Mouse (Mus musculus): Measurements from ENCODE around the gene Gm906. TPM values are rescaled to one million over a fixed set of nuclear protein-coding genes. Genes with fewer than 3 reads are reported as not detected.
"Not testable (repeated sequence)": the region's sequence is repeated elsewhere in the genome, so short reads cannot be mapped to it uniquely, and the experiment has no call there.

Gm906 gene
- not detected in 2 replicates for total RNA-seq (2012; rRNA removed)
- not detected for polyA plus RNA-seq (2012; ENCODE audit: insufficient read depth in 1 of 2, insufficient read length in 2 of 2, low read depth in 1 of 2, low replicate concordance in 2 of 2, missing spikeins in 1 of 2)

- DNase-seq (ENCODE audit: low read depth, low spot score); H3K27ac ChIP-seq (ENCODE audit: control insufficient read depth, low read depth, low read length); H3K79me2 ChIP-seq (ENCODE audit: control insufficient read depth, insufficient read depth, low read length, poor library complexity); H3K4me3 ChIP-seq (ENCODE audit: control insufficient read depth in 1 of 2, insufficient read depth in 1 of 2, low read depth in 2 of 2, low read length in 2 of 2); H3K9ac ChIP-seq (ENCODE audit: control insufficient read depth, low read depth, low read length, poor library complexity, severe bottlenecking); H3K36me3 ChIP-seq (ENCODE audit: control insufficient read depth in 1 of 2, insufficient read depth in 2 of 2, low read length in 2 of 2); H3K27me3 ChIP-seq (ENCODE audit: control insufficient read depth in 1 of 2, insufficient read depth in 2 of 2, low read length in 2 of 2); H3K4me1 ChIP-seq (ENCODE audit: control insufficient read depth in 1 of 2, insufficient read depth in 2 of 2, low read length in 2 of 2); H3K9me3 ChIP-seq (replicated peaks; ENCODE audit: insufficient read depth, low read length): not testable (repeated sequence)
These were observed at the start of gene Gm906 for GRCm38 (mm10) chr13:50250208-50250607. TSS of gene Gm906 (minus strand) at chr13:50250308.

GRCm38 (mm10) chr13:50283308-50283707 is 33.2 kb upstream of the Gm906 start:
- not testable (repeated sequence) for H3K4me1 ChIP-seq (ENCODE audit: control insufficient read depth in 1 of 2, insufficient read depth in 2 of 2, low read length in 2 of 2); H3K79me2 ChIP-seq (ENCODE audit: control insufficient read depth, insufficient read depth, low read length, poor library complexity); H3K9me3 ChIP-seq (replicated peaks; ENCODE audit: insufficient read depth, low read length); H3K27ac ChIP-seq (ENCODE audit: control insufficient read depth, low read depth, low read length); H3K36me3 ChIP-seq (ENCODE audit: control insufficient read depth in 1 of 2, insufficient read depth in 2 of 2, low read length in 2 of 2); H3K9ac ChIP-seq (ENCODE audit: control insufficient read depth, low read depth, low read length, poor library complexity, severe bottlenecking); DNase-seq (ENCODE audit: low read depth, low spot score); H3K27me3 ChIP-seq (ENCODE audit: control insufficient read depth in 1 of 2, insufficient read depth in 2 of 2, low read length in 2 of 2); H3K4me3 ChIP-seq (ENCODE audit: control insufficient read depth in 1 of 2, insufficient read depth in 1 of 2, low read depth in 2 of 2, low read length in 2 of 2)

- no peaks in the 10 kb centered on the region for H3K9me3 ChIP-seq (replicated peaks; ENCODE audit: insufficient read depth, low read length)
- no peaks in the 10 kb centered on the region for H3K4me1 ChIP-seq (ENCODE audit: control insufficient read depth in 1 of 2, insufficient read depth in 2 of 2, low read length in 2 of 2)
- H3K27ac ChIP-seq (ENCODE audit: control insufficient read depth, low read depth, low read length) = no peak overlapping the region
- no peak overlapping the region for H3K4me3 ChIP-seq (ENCODE audit: control insufficient read depth in 1 of 2, insufficient read depth in 1 of 2, low read depth in 2 of 2, low read length in 2 of 2)
- no peak for DNase-seq (ENCODE audit: low read depth, low spot score)
- no peak overlapping the region for H3K9ac ChIP-seq (ENCODE audit: control insufficient read depth, low read depth, low read length, poor library complexity, severe bottlenecking)
- H3K27me3 ChIP-seq (ENCODE audit: control insufficient read depth in 1 of 2, insufficient read depth in 2 of 2, low read length in 2 of 2) = no peaks in the 10 kb centered on the region
- H3K79me2 ChIP-seq (ENCODE audit: control insufficient read depth, insufficient read depth, low read length, poor library complexity) = no peaks in the 10 kb centered on the region
- H3K36me3 ChIP-seq (ENCODE audit: control insufficient read depth in 1 of 2, insufficient read depth in 2 of 2, low read length in 2 of 2) = no peaks in the 10 kb centered on the region
- TF ChIP-seq USF1 (IDR thresholded peaks at IDR 0.05; ENCODE audit: low read depth, low read length) = no peak
- TF ChIP-seq TAL1 (IDR thresholded peaks at IDR 0.05; ENCODE audit: low read length) = no peak
- no peak for TF ChIP-seq POLR2AphosphoS2 (IDR thresholded peaks at IDR 0.05; ENCODE audit: low read length)
- TF ChIP-seq CTCF (IDR thresholded peaks at IDR 0.05 in 2 of 3, conservative IDR thresholded peaks at IDR 0.05 in 1 of 3; ENCODE audit: control insufficient read depth in 1 of 3, insufficient read depth in 1 of 3, low read depth in 2 of 3, low read length in 3 of 3, poor library complexity in 1 of 3, severe bottlenecking in 1 of 3) = no peak
- no peak for TF ChIP-seq BHLHE40 (IDR thresholded peaks at IDR 0.05; ENCODE audit: borderline replicate concordance, low read depth, low read length)
- no peak for TF ChIP-seq RAD21 (IDR thresholded peaks at IDR 0.05; ENCODE audit: low read depth, low read length)
- TF ChIP-seq MAFK (IDR thresholded peaks at IDR 0.05; ENCODE audit: borderline replicate concordance, low read depth, low read length) = no peak
- no peak for TF ChIP-seq POLR2A (IDR thresholded peaks at IDR 0.05; ENCODE audit: control insufficient read depth in 1 of 2, insufficient read depth in 1 of 2, low read depth in 1 of 2, low read length in 2 of 2, poor library complexity in 1 of 2)
- TF ChIP-seq E2F4 (IDR thresholded peaks at IDR 0.05; ENCODE audit: borderline replicate concordance, low read depth, low read length) = no peak
- TF ChIP-seq ZKSCAN1 (IDR thresholded peaks at IDR 0.05; ENCODE audit: low read depth, low read length) = no peak
These were observed 13.6 kb downstream of the Gm906 start for GRCm38 (mm10) chr13:50236487-50236886.

- not testable (repeated sequence) for H3K36me3 ChIP-seq (ENCODE audit: control insufficient read depth in 1 of 2, insufficient read depth in 2 of 2, low read length in 2 of 2); H3K27ac ChIP-seq (ENCODE audit: control insufficient read depth, low read depth, low read length); H3K79me2 ChIP-seq (ENCODE audit: control insufficient read depth, insufficient read depth, low read length, poor library complexity); H3K4me1 ChIP-seq (ENCODE audit: control insufficient read depth in 1 of 2, insufficient read depth in 2 of 2, low read length in 2 of 2); H3K4me3 ChIP-seq (ENCODE audit: control insufficient read depth in 1 of 2, insufficient read depth in 1 of 2, low read depth in 2 of 2, low read length in 2 of 2); H3K27me3 ChIP-seq (ENCODE audit: control insufficient read depth in 1 of 2, insufficient read depth in 2 of 2, low read length in 2 of 2); H3K9ac ChIP-seq (ENCODE audit: control insufficient read depth, low read depth, low read length, poor library complexity, severe bottlenecking); H3K9me3 ChIP-seq (replicated peaks; ENCODE audit: insufficient read depth, low read length)
- peak; percentile 1 for DNase-seq (ENCODE audit: low read depth, low spot score)
- TF ChIP-seq RAD21 (IDR thresholded peaks at IDR 0.05; ENCODE audit: low read depth, low read length) (peak; percentile 28), CTCF (IDR thresholded peaks at IDR 0.05 in 2 of 3, conservative IDR thresholded peaks at IDR 0.05 in 1 of 3; ENCODE audit: control insufficient read depth in 1 of 3, insufficient read depth in 1 of 3, low read depth in 2 of 3, low read length in 3 of 3, poor library complexity in 1 of 3, severe bottlenecking in 1 of 3) (peak in 1 of 3 experiments; percentile 28; a peak in 1 of 6 replicates), SMC3 (IDR thresholded peaks at IDR 0.05; ENCODE audit: low read depth, low read length) (peak; percentile 14; the same call in 1 of the 2 replicates), ZKSCAN1 (IDR thresholded peaks at IDR 0.05; ENCODE audit: low read depth, low read length) (0 out of 2 replicates have a peak, but pooled peaks have one; percentile 44)
These were observed 38.3 kb downstream of the Gm906 start for GRCm38 (mm10) chr13:50211842-50212241.

GRCm38 (mm10) chr13:50210191-50210590 is 39.9 kb downstream of the Gm906 start:
- H3K9ac ChIP-seq (ENCODE audit: control insufficient read depth, low read depth, low read length, poor library complexity, severe bottlenecking); H3K4me1 ChIP-seq (ENCODE audit: control insufficient read depth in 1 of 2, insufficient read depth in 2 of 2, low read length in 2 of 2); H3K9me3 ChIP-seq (replicated peaks; ENCODE audit: insufficient read depth, low read length); H3K4me3 ChIP-seq (ENCODE audit: control insufficient read depth in 1 of 2, insufficient read depth in 1 of 2, low read depth in 2 of 2, low read length in 2 of 2); DNase-seq (ENCODE audit: low read depth, low spot score); H3K27ac ChIP-seq (ENCODE audit: control insufficient read depth, low read depth, low read length); H3K27me3 ChIP-seq (ENCODE audit: control insufficient read depth in 1 of 2, insufficient read depth in 2 of 2, low read length in 2 of 2); H3K36me3 ChIP-seq (ENCODE audit: control insufficient read depth in 1 of 2, insufficient read depth in 2 of 2, low read length in 2 of 2); H3K79me2 ChIP-seq (ENCODE audit: control insufficient read depth, insufficient read depth, low read length, poor library complexity): not testable (repeated sequence)
